Mouse (Mus musculus) 416B (cell line): ENCODE results near the gene Cyp27b1.

Source experiments
- DNase-seq: peaks from one replicate; pipeline ENCODE4 v3.0.0; 2011; ENCODE audit warnings: low read depth

Gene Cyp27b1

GRCm38 (mm10) chr10:127047954-127048353 is at the start of gene Cyp27b1:
Gene Cyp27b1, plus strand, starts transcription at chr10:127048250.
- no peak for DNase-seq

DNA sequence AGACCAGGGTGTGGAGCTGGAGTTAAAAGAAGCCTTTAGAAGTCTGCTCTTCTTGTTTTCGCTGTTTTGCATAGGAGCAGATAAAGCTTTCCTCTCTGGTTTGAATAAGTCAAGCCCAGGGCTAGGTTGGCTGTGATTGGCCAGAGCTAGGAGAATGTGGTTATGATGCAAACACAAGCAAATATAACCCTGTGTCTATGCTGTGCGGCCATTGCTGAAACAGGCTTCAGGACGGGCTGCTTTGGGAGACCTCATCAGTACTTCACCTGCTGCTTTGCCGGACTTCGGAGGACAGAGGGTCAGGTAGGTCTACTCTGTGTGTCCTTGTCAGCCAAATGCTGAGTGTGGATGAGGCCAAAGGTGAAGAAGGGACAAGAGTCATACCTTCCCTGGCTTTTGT is 47.5 kb upstream of the Cyp27b1 start, which contains the start of gene Avil:
Gene Avil (plus strand): TSS at position 181 of the 400 bp plus-strand sequence.
- DNase-seq, result peak; percentile 39

- no peak for DNase-seq
Measured at GRCm38 (mm10) chr10:127001297-127001696, 46.8 kb upstream of the Cyp27b1 start.

GRCm38 (mm10) chr10:127002056-127002455 is 46.0 kb upstream of the Cyp27b1 start:
- DNase-seq, result peak; percentile 55

DNA sequence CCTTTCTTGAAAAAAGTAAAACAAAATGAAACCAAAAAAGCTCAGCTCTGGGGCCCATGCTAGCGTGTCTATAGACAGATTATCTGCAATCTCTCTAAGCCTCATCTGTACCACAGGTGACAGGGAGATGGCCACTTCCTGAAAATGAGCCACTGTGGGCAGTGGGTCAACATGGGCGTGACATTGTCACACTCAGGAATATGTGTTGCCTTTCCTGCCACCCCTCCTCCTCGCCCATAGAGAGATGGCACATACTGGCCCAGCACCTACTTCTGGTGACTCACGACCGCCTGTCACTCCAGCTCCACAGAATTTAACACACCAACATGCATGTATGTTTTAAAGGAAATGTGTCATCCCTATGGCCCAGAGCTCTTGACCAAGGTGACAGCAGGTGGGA is 45.3 kb upstream of the Cyp27b1 start:
- peak; percentile 83 for DNase-seq

DNA sequence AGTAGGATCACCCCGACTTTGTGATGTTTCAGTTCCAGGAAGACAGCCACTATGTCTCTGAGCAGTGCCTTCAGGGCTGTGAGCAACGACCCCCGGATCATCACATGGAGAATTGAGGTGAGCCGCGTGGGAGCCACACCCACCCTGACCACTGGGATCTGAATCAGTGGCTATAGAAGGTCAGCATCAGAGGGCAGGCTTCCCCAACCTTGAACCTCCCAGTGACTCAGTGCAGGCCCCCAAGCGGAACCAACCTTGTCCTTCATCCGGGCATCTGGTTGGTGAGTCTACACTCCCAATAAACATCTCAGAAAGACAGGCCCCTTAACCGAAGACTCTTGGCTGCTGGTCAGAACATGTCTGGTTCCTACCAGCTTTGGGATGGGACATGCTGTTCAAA is 44.7 kb upstream of the Cyp27b1 start:
- DNase-seq, result peak; percentile 54

- no peak for DNase-seq
Measured at GRCm38 (mm10) chr10:127003806-127004205, 44.2 kb upstream of the Cyp27b1 start.

DNA sequence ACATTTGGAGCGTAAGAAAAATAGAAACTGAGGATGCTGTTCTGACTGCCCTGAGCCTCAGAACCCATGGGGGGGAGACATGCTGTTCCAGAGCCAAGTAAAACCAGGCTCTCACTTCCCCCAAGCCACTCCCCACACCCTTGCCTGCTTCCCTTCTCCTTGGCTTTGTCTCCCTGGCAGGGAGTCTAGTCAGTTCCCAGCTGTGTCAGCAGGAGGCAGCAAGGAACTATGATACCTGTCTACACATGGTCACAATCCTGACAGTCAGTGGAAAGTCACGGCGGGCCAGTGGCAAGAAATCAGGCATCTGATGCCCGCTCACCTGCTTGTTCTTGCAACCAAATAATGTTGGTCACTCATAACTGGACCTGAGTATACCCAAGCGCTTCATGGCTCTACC is 31.6 kb upstream of the Cyp27b1 start:
- DNase-seq, result peak; percentile 35

DNA sequence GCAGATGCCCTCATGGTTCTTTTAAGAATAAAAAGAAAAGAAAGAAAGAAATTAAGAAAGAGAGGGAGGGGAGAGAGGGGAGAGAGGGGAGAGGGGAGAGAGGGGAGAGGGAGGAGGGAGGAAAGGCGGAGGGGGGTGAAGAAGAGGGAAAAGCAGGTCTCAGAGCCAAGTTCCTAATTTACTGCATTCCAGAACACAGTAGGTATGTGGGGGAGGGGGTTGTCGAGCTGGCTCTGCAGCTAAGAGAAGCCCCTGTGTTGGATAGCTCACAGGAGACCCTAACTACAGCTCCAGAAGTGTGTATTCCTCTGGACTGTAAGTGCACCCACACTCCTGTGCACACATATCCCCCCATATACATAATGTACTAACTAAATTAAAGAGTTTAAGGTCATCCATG is 31.0 kb upstream of the Cyp27b1 start:
- DNase-seq, result no peak

GRCm38 (mm10) chr10:127018422-127018821 is 29.6 kb upstream of the Cyp27b1 start:
- DNase-seq, result no peak

- peak; percentile 90 for DNase-seq
Measured at GRCm38 (mm10) chr10:127030336-127031296, 17.4 kb upstream of the Cyp27b1 start, which contains the start of gene Tsfm. Gene Tsfm, minus strand, starts transcription at chr10:127030840.

GRCm38 (mm10) chr10:127033301-127033741 is 14.7 kb upstream of the Cyp27b1 start:
- no peak for DNase-seq

DNA sequence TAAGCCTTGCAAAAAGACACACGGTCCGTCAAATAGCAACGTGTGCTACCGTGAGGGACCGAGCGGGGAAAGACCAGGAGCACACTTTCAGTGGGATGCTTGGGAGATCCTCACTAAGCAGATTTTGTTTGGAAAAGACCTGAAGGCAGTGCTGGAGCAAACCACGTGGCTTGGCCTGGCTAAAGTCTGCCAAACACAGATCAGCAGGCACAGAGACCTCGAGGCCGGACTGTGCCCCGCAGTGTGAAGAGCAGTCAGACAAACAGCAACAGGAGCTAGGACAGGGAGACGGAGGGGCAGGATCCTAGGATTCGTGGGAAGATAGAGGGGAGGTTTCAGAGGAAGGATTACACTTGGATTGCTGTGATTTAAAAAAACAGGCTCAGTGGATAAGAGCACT is 11.8 kb upstream of the Cyp27b1 start:
- DNase-seq, result no peak

DNA sequence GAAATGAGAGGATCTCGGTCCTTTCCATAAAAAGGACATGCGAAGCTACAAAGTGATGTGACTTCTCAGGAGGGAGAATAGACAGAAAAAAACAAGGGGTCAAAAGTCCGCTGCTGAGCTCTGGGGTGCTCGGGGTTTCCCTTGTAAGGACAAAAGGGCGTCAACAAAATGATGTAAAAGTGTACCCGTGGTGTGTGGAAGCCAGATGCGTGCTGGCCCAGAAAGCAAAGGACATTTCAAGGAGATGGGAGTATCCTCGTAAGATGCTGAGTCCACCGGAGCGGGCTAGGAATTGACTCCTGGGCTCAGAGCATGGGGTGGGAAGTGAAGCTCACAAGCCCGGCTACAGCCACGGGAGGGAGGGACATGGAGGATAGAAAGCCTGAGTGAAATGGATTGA is 10.4 kb upstream of the Cyp27b1 start:
- DNase-seq, result no peak

- no peak for DNase-seq
Measured at GRCm38 (mm10) chr10:127040569-127041214, 7.4 kb upstream of the Cyp27b1 start.

DNA sequence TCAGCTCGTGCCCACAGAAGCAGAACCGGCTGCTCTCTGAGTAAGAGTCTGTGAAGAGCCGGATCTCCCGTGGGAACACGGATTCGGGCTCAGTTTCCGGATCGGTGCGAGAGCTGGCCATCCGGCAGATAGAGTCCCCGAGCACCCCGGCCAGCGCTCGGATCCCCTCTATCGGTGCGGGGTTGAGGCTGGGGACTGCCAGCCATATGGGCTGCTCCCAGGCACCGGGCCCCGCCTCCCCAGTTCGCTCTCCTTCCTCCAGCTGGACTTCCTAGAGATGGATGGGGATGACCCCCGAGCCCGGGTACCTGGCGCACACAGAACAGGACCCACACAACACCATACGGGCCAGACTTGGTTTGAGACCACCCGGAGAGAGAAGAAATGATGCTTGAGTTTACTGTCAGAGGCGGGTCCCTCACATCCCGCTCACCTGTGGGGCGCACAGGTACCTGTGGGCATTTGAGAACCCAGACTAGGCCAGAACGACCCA is 6.7 kb upstream of the Cyp27b1 start, which contains the start of the genes Mettl1 and Eef1akmt3:
Gene Mettl1 (plus strand): TSS at position 141 of the 493 bp plus-strand sequence.
Gene Eef1akmt3 (minus strand): TSS at position 240 of the 493 bp plus-strand sequence.
- peak; percentile 27 for DNase-seq

DNA sequence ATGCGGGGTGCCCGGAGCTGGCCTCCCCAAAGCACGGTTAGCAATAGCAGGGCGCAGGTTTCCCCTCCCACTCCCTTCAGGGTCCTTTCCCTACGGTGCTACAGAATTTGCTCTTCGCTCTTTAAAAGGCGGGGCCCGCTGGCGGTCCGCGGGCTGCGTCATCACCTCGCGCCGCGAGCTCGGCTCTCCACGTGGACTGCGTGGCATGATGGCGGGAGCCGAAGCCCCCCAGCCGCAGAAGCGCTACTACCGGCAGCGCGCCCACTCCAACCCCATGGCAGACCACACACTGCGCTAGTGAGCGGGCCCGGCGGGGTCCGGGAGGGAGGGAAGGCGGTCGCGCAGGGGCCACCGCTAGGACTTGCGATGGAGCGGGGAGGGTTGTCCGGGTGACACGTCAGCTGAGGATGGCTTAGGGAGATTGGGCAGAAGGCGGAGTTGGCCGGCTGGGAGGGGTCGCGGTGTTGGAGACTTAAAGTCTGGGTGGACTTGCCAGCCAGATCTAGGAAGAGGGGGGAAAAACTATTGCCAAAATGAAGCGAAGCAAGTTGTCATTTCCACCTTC is 6.2 kb upstream of the Cyp27b1 start:
- peak; percentile 94 for DNase-seq

- DNase-seq, result peak; percentile 26
Measured at GRCm38 (mm10) chr10:127042468-127043115, 5.5 kb upstream of the Cyp27b1 start.

DNA sequence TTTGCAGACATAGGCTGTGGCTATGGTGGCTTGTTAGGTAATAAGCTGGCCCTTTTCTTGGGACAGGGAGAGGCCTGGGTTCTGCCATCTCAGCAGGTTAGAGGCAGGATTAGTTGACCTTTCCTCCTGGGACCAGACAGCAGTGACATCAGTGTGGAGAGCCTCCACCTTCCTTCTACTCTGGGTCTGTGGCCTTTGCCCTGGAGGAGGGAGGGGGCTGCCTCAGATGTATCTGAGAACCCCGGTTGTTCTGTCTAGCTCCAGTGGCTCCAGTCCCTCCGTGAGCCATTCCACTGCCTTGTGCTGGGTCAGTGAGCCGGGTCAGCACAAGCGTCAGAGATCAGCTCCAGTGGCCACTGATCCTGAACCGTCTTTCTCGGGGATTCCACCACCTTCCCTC is 4.9 kb upstream of the Cyp27b1 start:
- DNase-seq, result no peak

DNA sequence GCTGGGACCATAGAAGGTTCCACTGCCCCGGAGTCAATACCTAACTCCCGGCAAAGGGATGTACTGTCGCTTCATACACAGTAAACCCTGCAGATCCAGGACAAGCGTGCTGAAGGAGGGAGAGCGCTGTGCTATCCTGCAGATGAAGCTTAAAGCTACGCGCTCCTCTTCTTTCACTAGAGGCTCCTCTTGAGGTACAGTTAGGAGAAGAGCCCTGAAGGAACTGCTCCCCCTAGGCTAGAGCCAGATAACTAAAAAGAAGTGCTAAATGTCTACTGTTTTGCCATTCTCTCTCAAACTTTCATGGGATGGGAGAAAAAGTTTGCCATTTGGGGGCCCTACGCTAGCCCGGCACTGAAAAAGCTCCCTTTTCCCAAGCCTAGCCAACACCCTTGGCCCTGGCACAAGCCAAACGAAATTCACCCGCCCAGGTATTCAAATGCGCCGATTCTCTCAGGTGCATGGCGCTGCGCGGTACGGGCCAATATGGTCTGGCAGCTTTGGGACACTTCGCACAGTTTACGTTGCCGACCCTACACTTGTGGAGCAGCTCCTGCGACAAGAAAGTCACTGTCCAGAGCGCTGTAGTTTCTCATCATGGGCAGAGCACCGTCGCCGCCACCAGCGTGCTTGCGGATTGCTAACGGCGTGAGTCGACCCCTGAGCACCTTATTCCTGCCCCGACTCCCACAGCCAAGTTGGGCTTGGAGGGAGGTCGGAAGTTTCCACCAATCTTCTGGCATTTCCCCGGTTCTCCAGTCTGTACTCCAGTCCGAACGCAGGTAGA is 751 bp downstream of the Cyp27b1 start:
- no peak for DNase-seq
